Mouse (Mus musculus): ENCODE data around the gene Esr1. TPM values are rescaled to one million over a fixed set of nuclear protein-coding genes. Genes with fewer than 3 reads are reported as not detected.

Gene Esr1
- polyA plus RNA-seq, 1 experiment from 2014 or later = 0.93 TPM

DNA sequence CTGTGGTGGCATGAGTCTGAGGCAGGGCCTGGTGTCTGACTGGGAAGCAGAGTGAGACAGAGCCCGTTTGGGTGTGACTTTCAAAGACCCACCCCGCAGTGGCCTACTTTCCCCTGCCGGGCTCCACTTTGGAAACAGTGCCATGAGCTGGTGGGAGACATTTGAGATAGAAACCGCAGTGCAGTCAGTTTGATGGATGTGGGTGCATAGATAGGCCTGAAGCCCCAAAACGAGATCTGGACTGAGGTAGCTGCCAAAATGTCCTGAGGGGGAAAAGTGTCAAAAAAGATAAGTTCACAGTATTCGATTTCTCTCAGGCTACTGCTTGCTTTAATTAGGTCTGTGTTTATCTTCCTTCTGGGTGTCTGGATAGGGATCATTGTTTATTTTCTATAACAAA is 169.5 kb downstream of the Esr1 start:
- H3K4me2 ChIP-seq (ENCODE audit: low read length) = no peak overlapping the region
- no peaks in the 10 kb centered on the region for H3K27me3 ChIP-seq (ENCODE audit: control insufficient read depth, insufficient read depth, low read length)
- no peaks in the 10 kb centered on the region for H3K36me3 ChIP-seq (ENCODE audit: control insufficient read depth, insufficient read depth, low read length)
- ATAC-seq (ENCODE audit: insufficient number of reproducible peaks, insufficient read depth, low FRiP score, low read depth) = no peak
- no peak overlapping the region for H3K4me3 ChIP-seq (ENCODE audit: control insufficient read depth in 1 of 2, insufficient read depth in 1 of 2, low read depth in 1 of 2, low read length in 2 of 2)
- WGBS = 31% methylated on average over 6 of the region's 6 CpGs
- no peak overlapping the region for H3K27ac ChIP-seq (replicated peaks in 1 of 2; ENCODE audit: control insufficient read depth in 1 of 2, insufficient read depth in 1 of 2, low read depth in 2 of 2, low read length in 2 of 2)
- no peaks in the 10 kb centered on the region for H3K4me1 ChIP-seq (ENCODE audit: control insufficient read depth in 2 of 2, insufficient read depth in 2 of 2, low read length in 2 of 2)
- H3K9ac ChIP-seq (ENCODE audit: low read length) = no peak overlapping the region
- no peaks in the 10 kb centered on the region for H3K9me3 ChIP-seq (ENCODE audit: control insufficient read depth, low read length)

DNA sequence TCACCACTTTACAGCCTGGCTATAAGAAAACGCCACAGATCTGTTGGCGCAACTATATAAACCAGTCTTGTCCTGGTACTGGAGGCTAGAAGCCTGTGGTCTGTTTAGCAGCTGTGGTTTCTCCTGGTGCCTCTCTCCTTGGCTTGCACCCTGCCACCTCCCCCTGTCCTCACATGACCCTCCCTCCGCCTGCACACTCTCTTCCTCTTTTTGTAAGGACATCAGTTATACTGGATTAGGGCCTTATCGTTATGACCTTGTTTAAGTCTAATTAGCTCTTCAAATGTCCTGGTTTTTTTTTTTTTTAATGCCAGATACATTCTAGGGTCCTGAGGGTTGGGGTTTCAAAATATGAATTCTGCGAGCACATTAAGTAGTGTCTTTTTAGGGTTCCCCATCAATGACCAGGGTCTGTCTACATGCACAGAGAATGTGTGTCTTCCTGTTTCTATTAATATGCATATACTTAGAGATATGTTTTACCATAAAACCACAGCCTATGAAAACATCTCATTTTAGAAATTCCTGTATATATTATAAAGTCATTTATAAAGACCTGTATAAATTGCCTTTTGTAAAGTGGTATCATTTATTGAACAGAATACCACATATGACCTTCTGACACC is 175.7 kb downstream of the Esr1 start:
- Histone ChIP-seq H3K4me2 (ENCODE audit: low read length) (no peak overlapping the region), H3K4me3 (ENCODE audit: control insufficient read depth in 1 of 2, insufficient read depth in 1 of 2, low read depth in 1 of 2, low read length in 2 of 2) (no peak overlapping the region), H3K27ac (replicated peaks in 1 of 2; ENCODE audit: control insufficient read depth in 1 of 2, insufficient read depth in 1 of 2, low read depth in 2 of 2, low read length in 2 of 2) (no peak overlapping the region), H3K27me3 (ENCODE audit: control insufficient read depth, insufficient read depth, low read length) (no peaks in the 10 kb centered on the region), H3K4me1 (ENCODE audit: control insufficient read depth in 2 of 2, insufficient read depth in 2 of 2, low read length in 2 of 2) (no peaks in the 10 kb centered on the region), H3K9me3 (ENCODE audit: control insufficient read depth, low read length) (no peaks in the 10 kb centered on the region), H3K9ac (ENCODE audit: low read length) (no peak overlapping the region), H3K36me3 (ENCODE audit: control insufficient read depth, insufficient read depth, low read length) (no peaks in the 10 kb centered on the region)
- no peak for ATAC-seq (ENCODE audit: insufficient number of reproducible peaks, insufficient read depth, low FRiP score, low read depth)
- 94% methylated on average over 5 of the region's 5 CpGs for WGBS

- no peaks in the 10 kb centered on the region for H3K9me3 ChIP-seq (ENCODE audit: control insufficient read depth, low read length)
- no peak overlapping the region for H3K4me3 ChIP-seq (ENCODE audit: control insufficient read depth in 1 of 2, insufficient read depth in 1 of 2, low read depth in 1 of 2, low read length in 2 of 2)
- no peaks in the 10 kb centered on the region for H3K27me3 ChIP-seq (ENCODE audit: control insufficient read depth, insufficient read depth, low read length)
- 63% methylated on average over 3 of the region's 3 CpGs for WGBS
- no peak overlapping the region for H3K9ac ChIP-seq (ENCODE audit: low read length)
- H3K27ac ChIP-seq (replicated peaks in 1 of 2; ENCODE audit: control insufficient read depth in 1 of 2, insufficient read depth in 1 of 2, low read depth in 2 of 2, low read length in 2 of 2) = no peak overlapping the region
- ATAC-seq (ENCODE audit: insufficient number of reproducible peaks, insufficient read depth, low FRiP score, low read depth) = no peak
- H3K4me1 ChIP-seq (ENCODE audit: control insufficient read depth in 2 of 2, insufficient read depth in 2 of 2, low read length in 2 of 2) = no peaks in the 10 kb centered on the region
- H3K36me3 ChIP-seq (ENCODE audit: control insufficient read depth, insufficient read depth, low read length) = no peaks in the 10 kb centered on the region
- no peak overlapping the region for H3K4me2 ChIP-seq (ENCODE audit: low read length)
These were observed 186.9 kb downstream of the Esr1 start for GRCm38 (mm10) chr10:4798268-4798808.

GRCm38 (mm10) chr10:4824366-4824765 is 213.0 kb downstream of the Esr1 start:
- no peaks in the 10 kb centered on the region for H3K36me3 ChIP-seq (ENCODE audit: control insufficient read depth, insufficient read depth, low read length)
- H3K4me2 ChIP-seq (ENCODE audit: low read length) = no peak overlapping the region
- ATAC-seq (ENCODE audit: insufficient number of reproducible peaks, insufficient read depth, low FRiP score, low read depth) = no peak
- no peaks in the 10 kb centered on the region for H3K9me3 ChIP-seq (ENCODE audit: control insufficient read depth, low read length)
- no peak overlapping the region for H3K4me3 ChIP-seq (ENCODE audit: control insufficient read depth in 1 of 2, insufficient read depth in 1 of 2, low read depth in 1 of 2, low read length in 2 of 2)
- H3K4me1 ChIP-seq (ENCODE audit: control insufficient read depth in 2 of 2, insufficient read depth in 2 of 2, low read length in 2 of 2) = no peaks in the 10 kb centered on the region
- no peak overlapping the region for H3K27ac ChIP-seq (replicated peaks in 1 of 2; ENCODE audit: control insufficient read depth in 1 of 2, insufficient read depth in 1 of 2, low read depth in 2 of 2, low read length in 2 of 2)
- no peak overlapping the region for H3K9ac ChIP-seq (ENCODE audit: low read length)
- no peaks in the 10 kb centered on the region for H3K27me3 ChIP-seq (ENCODE audit: control insufficient read depth, insufficient read depth, low read length)
- 76% methylated on average over 5 of the region's 5 CpGs for WGBS

GRCm38 (mm10) chr10:4830592-4830991 is 219.2 kb downstream of the Esr1 start:
- no peak for ATAC-seq (ENCODE audit: insufficient number of reproducible peaks, insufficient read depth, low FRiP score, low read depth)
- WGBS = 74% methylated on average over 6 of the region's 6 CpGs
- Histone ChIP-seq H3K9ac (ENCODE audit: low read length) (no peak overlapping the region), H3K4me3 (ENCODE audit: control insufficient read depth in 1 of 2, insufficient read depth in 1 of 2, low read depth in 1 of 2, low read length in 2 of 2) (no peak overlapping the region), H3K27me3 (ENCODE audit: control insufficient read depth, insufficient read depth, low read length) (no peaks in the 10 kb centered on the region), H3K9me3 (ENCODE audit: control insufficient read depth, low read length) (no peaks in the 10 kb centered on the region), H3K4me2 (ENCODE audit: low read length) (no peak overlapping the region), H3K4me1 (ENCODE audit: control insufficient read depth in 2 of 2, insufficient read depth in 2 of 2, low read length in 2 of 2) (no peaks in the 10 kb centered on the region), H3K36me3 (ENCODE audit: control insufficient read depth, insufficient read depth, low read length) (no peaks in the 10 kb centered on the region), H3K27ac (replicated peaks in 1 of 2; ENCODE audit: control insufficient read depth in 1 of 2, insufficient read depth in 1 of 2, low read depth in 2 of 2, low read length in 2 of 2) (no peak overlapping the region)

DNA sequence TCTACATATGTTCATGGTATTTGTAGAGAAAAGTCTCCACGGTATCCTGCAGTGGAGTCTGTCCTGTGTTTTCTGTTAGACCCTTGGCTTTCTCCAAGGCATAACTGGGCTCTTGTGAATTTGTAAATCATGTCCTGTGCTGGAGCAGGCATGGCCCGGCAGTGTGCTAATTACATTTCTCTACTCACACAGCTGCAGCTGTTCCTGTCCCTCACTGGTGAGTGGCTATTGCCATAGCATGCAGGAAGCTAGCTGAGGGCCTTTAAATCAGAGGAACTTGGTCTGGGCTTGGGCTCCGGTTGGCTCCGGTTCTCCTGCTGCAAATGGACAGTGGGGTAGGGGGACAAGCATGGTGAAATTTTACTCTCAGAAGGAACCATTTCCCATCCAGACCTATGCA is 226.7 kb downstream of the Esr1 start:
- Histone ChIP-seq H3K4me1 (ENCODE audit: control insufficient read depth in 2 of 2, insufficient read depth in 2 of 2, low read length in 2 of 2) (no peaks in the 10 kb centered on the region), H3K36me3 (ENCODE audit: control insufficient read depth, insufficient read depth, low read length) (no peaks in the 10 kb centered on the region), H3K9me3 (ENCODE audit: control insufficient read depth, low read length) (no peaks in the 10 kb centered on the region), H3K27ac (replicated peaks in 1 of 2; ENCODE audit: control insufficient read depth in 1 of 2, insufficient read depth in 1 of 2, low read depth in 2 of 2, low read length in 2 of 2) (no peak overlapping the region), H3K9ac (ENCODE audit: low read length) (no peak overlapping the region), H3K4me2 (ENCODE audit: low read length) (no peak overlapping the region), H3K4me3 (ENCODE audit: control insufficient read depth in 1 of 2, insufficient read depth in 1 of 2, low read depth in 1 of 2, low read length in 2 of 2) (no peak overlapping the region), H3K27me3 (ENCODE audit: control insufficient read depth, insufficient read depth, low read length) (no peaks in the 10 kb centered on the region)
- WGBS = 87% methylated on average over 4 of the region's 4 CpGs
- no peak for ATAC-seq (ENCODE audit: insufficient number of reproducible peaks, insufficient read depth, low FRiP score, low read depth)

- Histone ChIP-seq H3K4me3 (ENCODE audit: control insufficient read depth in 1 of 2, insufficient read depth in 1 of 2, low read depth in 1 of 2, low read length in 2 of 2) (no peak overlapping the region), H3K36me3 (ENCODE audit: control insufficient read depth, insufficient read depth, low read length) (no peaks in the 10 kb centered on the region), H3K4me1 (ENCODE audit: control insufficient read depth in 2 of 2, insufficient read depth in 2 of 2, low read length in 2 of 2) (no peaks in the 10 kb centered on the region), H3K27me3 (ENCODE audit: control insufficient read depth, insufficient read depth, low read length) (no peaks in the 10 kb centered on the region), H3K9me3 (ENCODE audit: control insufficient read depth, low read length) (no peaks in the 10 kb centered on the region), H3K9ac (ENCODE audit: low read length) (no peak overlapping the region), H3K4me2 (ENCODE audit: low read length) (no peak overlapping the region), H3K27ac (replicated peaks in 1 of 2; ENCODE audit: control insufficient read depth in 1 of 2, insufficient read depth in 1 of 2, low read depth in 2 of 2, low read length in 2 of 2) (no peak overlapping the region)
- ATAC-seq (ENCODE audit: insufficient number of reproducible peaks, insufficient read depth, low FRiP score, low read depth) = no peak
These were observed 229.6 kb downstream of the Esr1 start for GRCm38 (mm10) chr10:4841039-4841438.

DNA sequence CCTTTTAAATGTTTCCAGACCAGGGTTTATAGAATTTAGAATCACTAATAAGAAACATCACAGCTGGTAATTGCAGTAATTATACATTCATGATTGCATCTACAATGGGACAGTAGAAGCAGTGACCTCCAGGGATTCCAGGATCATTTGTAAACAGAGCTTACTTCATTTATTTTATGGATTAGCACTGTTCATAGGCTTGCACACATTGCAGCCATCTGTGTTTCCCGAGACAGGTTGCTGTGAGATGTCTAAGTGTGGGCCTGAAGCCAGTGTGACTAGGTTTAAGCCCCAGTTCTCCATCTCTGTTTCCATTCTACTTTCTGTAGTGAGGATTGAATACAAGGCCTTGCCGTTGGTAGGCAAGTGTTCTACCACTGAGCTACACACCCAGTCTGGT is 236.1 kb downstream of the Esr1 start:
- Histone ChIP-seq H3K9me3 (ENCODE audit: control insufficient read depth, low read length) (no peaks in the 10 kb centered on the region), H3K36me3 (ENCODE audit: control insufficient read depth, insufficient read depth, low read length) (no peaks in the 10 kb centered on the region), H3K4me3 (ENCODE audit: control insufficient read depth in 1 of 2, insufficient read depth in 1 of 2, low read depth in 1 of 2, low read length in 2 of 2) (no peak overlapping the region), H3K27ac (replicated peaks in 1 of 2; ENCODE audit: control insufficient read depth in 1 of 2, insufficient read depth in 1 of 2, low read depth in 2 of 2, low read length in 2 of 2) (no peak overlapping the region), H3K4me1 (ENCODE audit: control insufficient read depth in 2 of 2, insufficient read depth in 2 of 2, low read length in 2 of 2) (no peaks in the 10 kb centered on the region), H3K9ac (ENCODE audit: low read length) (no peak overlapping the region), H3K4me2 (ENCODE audit: low read length) (no peak overlapping the region), H3K27me3 (ENCODE audit: control insufficient read depth, insufficient read depth, low read length) (no peaks in the 10 kb centered on the region)
- 75% methylated on average over 2 of the region's 2 CpGs for WGBS
- ATAC-seq (ENCODE audit: insufficient number of reproducible peaks, insufficient read depth, low FRiP score, low read depth) = no peak
